Mouse (Mus musculus): ENCODE results near the gene Prickle4. TPM values are rescaled to one million over a fixed set of nuclear protein-coding genes. Genes with fewer than 3 reads are reported as not detected.
A peak's percentile ranks its signal among the peaks of the same experiment; 100 is the strongest.

Prickle4 gene
- total and polyA plus RNA-seq, 3 experiments = 3.4 TPM; not detected in 2

- peaks cover 37% of the 10 kb centered on the region for H3K27me3 ChIP-seq (ENCODE audit: insufficient read depth, low read length)
- H3K4me1 ChIP-seq (ENCODE audit: insufficient read depth, low read depth, low read length) = 0 out of 2 replicates have a peak, but pooled peaks cover 6% of the 10 kb centered on the region
- H3K9me3 ChIP-seq (replicated peaks) = no peaks in the 10 kb centered on the region
- H3K36me3 ChIP-seq (replicated peaks) = peaks cover 10% of the 10 kb centered on the region
- ATAC-seq (ENCODE audit: extremely low read depth, insufficient number of reproducible peaks, low FRiP score, poor library complexity, severe bottlenecking) (no peak), DNase-seq (ENCODE audit: low spot score) (no peak)
- TF ChIP-seq GATA2 (IDR thresholded peaks at IDR 0.05; ENCODE audit: borderline replicate concordance, low read depth, low read length) = no peak
- no peak for TF ChIP-seq POLR2AphosphoS5 (IDR thresholded peaks at IDR 0.05; ENCODE audit: insufficient replicate concordance, low read depth, low read length)
- TF ChIP-seq CTCF (IDR thresholded peaks at IDR 0.05; ENCODE audit: low read depth, low read length) = no peak
- TF ChIP-seq TAL1 (conservative IDR thresholded peaks at IDR 0.05; ENCODE audit: low read depth, low read length) = no peak
- no peak for TF ChIP-seq GATA1 (IDR thresholded peaks at IDR 0.05; ENCODE audit: borderline replicate concordance, low read length)
- no peak overlapping the region for H3K4me3 ChIP-seq (ENCODE audit: low read depth, low read length)
Observed at GRCm38 (mm10) chr17:47701793-47702192, 7.3 kb upstream of the Prickle4 start.

- Histone ChIP-seq H3K4me1 (ENCODE audit: insufficient read depth, low read depth, low read length) (peaks cover 17% of the 10 kb centered on the region), H3K4me3 (ENCODE audit: low read depth, low read length) (no peak overlapping the region), H3K27me3 (ENCODE audit: insufficient read depth, low read length) (peaks cover 42% of the 10 kb centered on the region), H3K9me3 (replicated peaks) (no peaks in the 10 kb centered on the region), H3K36me3 (replicated peaks) (peaks cover 10% of the 10 kb centered on the region)
- no peak for ATAC-seq (ENCODE audit: extremely low read depth, insufficient number of reproducible peaks, low FRiP score, poor library complexity, severe bottlenecking)
- TF ChIP-seq CTCF (IDR thresholded peaks at IDR 0.05; ENCODE audit: low read depth, low read length) = no peak
- no peak for TF ChIP-seq GATA2 (IDR thresholded peaks at IDR 0.05; ENCODE audit: borderline replicate concordance, low read depth, low read length)
- no peak for TF ChIP-seq TAL1 (conservative IDR thresholded peaks at IDR 0.05; ENCODE audit: low read depth, low read length)
- TF ChIP-seq GATA1 (IDR thresholded peaks at IDR 0.05; ENCODE audit: borderline replicate concordance, low read length) = no peak
- TF ChIP-seq POLR2AphosphoS5 (IDR thresholded peaks at IDR 0.05; ENCODE audit: insufficient replicate concordance, low read depth, low read length) = no peak
- no peak for DNase-seq (ENCODE audit: low spot score)
Observed at GRCm38 (mm10) chr17:47699055-47699454, 4.5 kb upstream of the Prickle4 start.

GRCm38 (mm10) chr17:47698156-47698555 lies 3.6 kb upstream of the Prickle4 start:
- ATAC-seq (ENCODE audit: extremely low read depth, insufficient number of reproducible peaks, low FRiP score, poor library complexity, severe bottlenecking) (no peak), DNase-seq (ENCODE audit: low spot score) (no peak)
- TF ChIP-seq GATA2 (IDR thresholded peaks at IDR 0.05; ENCODE audit: borderline replicate concordance, low read depth, low read length) (no peak), GATA1 (IDR thresholded peaks at IDR 0.05; ENCODE audit: borderline replicate concordance, low read length) (no peak), POLR2AphosphoS5 (IDR thresholded peaks at IDR 0.05; ENCODE audit: insufficient replicate concordance, low read depth, low read length) (no peak), CTCF (IDR thresholded peaks at IDR 0.05; ENCODE audit: low read depth, low read length) (no peak)
- Histone ChIP-seq H3K9me3 (replicated peaks) (no peaks in the 10 kb centered on the region), H3K4me1 (ENCODE audit: insufficient read depth, low read depth, low read length) (peaks cover 23% of the 10 kb centered on the region), H3K4me3 (ENCODE audit: low read depth, low read length) (no peak overlapping the region), H3K36me3 (replicated peaks) (peaks cover 16% of the 10 kb centered on the region), H3K27me3 (ENCODE audit: insufficient read depth, low read length) (peaks cover 40% of the 10 kb centered on the region)

- Histone ChIP-seq H3K4me3 (ENCODE audit: low read depth, low read length) (peak overlapping the region; percentile 75), H3K27me3 (ENCODE audit: insufficient read depth, low read length) (peaks cover 38% of the 10 kb centered on the region), H3K9me3 (replicated peaks) (no peaks in the 10 kb centered on the region), H3K36me3 (replicated peaks) (peaks cover 26% of the 10 kb centered on the region), H3K4me1 (ENCODE audit: insufficient read depth, low read depth, low read length) (peaks cover 30% of the 10 kb centered on the region)
- DNase-seq (ENCODE audit: low spot score) = peak; percentile 36
- no peak for ATAC-seq (ENCODE audit: extremely low read depth, insufficient number of reproducible peaks, low FRiP score, poor library complexity, severe bottlenecking)
- no peak for TF ChIP-seq GATA1 (IDR thresholded peaks at IDR 0.05; ENCODE audit: borderline replicate concordance, low read length)
- no peak for TF ChIP-seq TAL1 (conservative IDR thresholded peaks at IDR 0.05; ENCODE audit: low read depth, low read length)
- TF ChIP-seq GATA2 (IDR thresholded peaks at IDR 0.05; ENCODE audit: borderline replicate concordance, low read depth, low read length) = no peak
- TF ChIP-seq POLR2AphosphoS5 (IDR thresholded peaks at IDR 0.05; ENCODE audit: insufficient replicate concordance, low read depth, low read length) = no peak
- TF ChIP-seq CTCF (IDR thresholded peaks at IDR 0.05; ENCODE audit: low read depth, low read length) = no peak
Observed at GRCm38 (mm10) chr17:47695337-47695710, 788 bp upstream of the Prickle4 start.

GRCm38 (mm10) chr17:47694442-47694502 lies 264 bp downstream of the Prickle4 start, which contains the start of gene Gm21981:
Gene Gm21981, minus strand, starts transcription at chr17:47694455.
- peak within 1 kb of the TSS; percentile 75 for H3K4me3 ChIP-seq (ENCODE audit: low read depth, low read length)
- H3K9me3 ChIP-seq (replicated peaks) = no peaks in the 10 kb centered on the region
- H3K36me3 ChIP-seq (replicated peaks) = peaks cover 28% of the 10 kb centered on the region
- ATAC-seq (ENCODE audit: extremely low read depth, insufficient number of reproducible peaks, low FRiP score, poor library complexity, severe bottlenecking) (no peak), DNase-seq (ENCODE audit: low spot score) (no peak)
- peaks cover 37% of the 10 kb centered on the region for H3K4me1 ChIP-seq (ENCODE audit: insufficient read depth, low read depth, low read length)
- TF ChIP-seq CTCF (IDR thresholded peaks at IDR 0.05; ENCODE audit: low read depth, low read length) = no peak
- no peak for TF ChIP-seq TAL1 (conservative IDR thresholded peaks at IDR 0.05; ENCODE audit: low read depth, low read length)
- TF ChIP-seq GATA2 (IDR thresholded peaks at IDR 0.05; ENCODE audit: borderline replicate concordance, low read depth, low read length) = no peak
- TF ChIP-seq POLR2AphosphoS5 (IDR thresholded peaks at IDR 0.05; ENCODE audit: insufficient replicate concordance, low read depth, low read length) = no peak
- no peak for TF ChIP-seq GATA1 (IDR thresholded peaks at IDR 0.05; ENCODE audit: borderline replicate concordance, low read length)
- H3K27me3 ChIP-seq (ENCODE audit: insufficient read depth, low read length) = peaks cover 31% of the 10 kb centered on the region

GRCm38 (mm10) chr17:47693671-47694441 lies 680 bp downstream of the Prickle4 start:
- peaks cover 30% of the 10 kb centered on the region for H3K27me3 ChIP-seq (ENCODE audit: insufficient read depth, low read length)

More at GRCm38 (mm10) chr17:47693671-47694441, 680 bp downstream of the Prickle4 start:
- TF ChIP-seq GATA2 (IDR thresholded peaks at IDR 0.05; ENCODE audit: borderline replicate concordance, low read depth, low read length) (no peak), POLR2AphosphoS5 (IDR thresholded peaks at IDR 0.05; ENCODE audit: insufficient replicate concordance, low read depth, low read length) (no peak), CTCF (IDR thresholded peaks at IDR 0.05; ENCODE audit: low read depth, low read length) (no peak), TAL1 (conservative IDR thresholded peaks at IDR 0.05; ENCODE audit: low read depth, low read length) (no peak), GATA1 (IDR thresholded peaks at IDR 0.05; ENCODE audit: borderline replicate concordance, low read length) (no peak)
- DNase-seq (ENCODE audit: low spot score) = no peak
- H3K4me1 ChIP-seq (ENCODE audit: insufficient read depth, low read depth, low read length) = peaks cover 42% of the 10 kb centered on the region
- H3K4me3 ChIP-seq (ENCODE audit: low read depth, low read length) = peak overlapping the region; percentile 75; the same call in 1 of the 2 replicates
- ATAC-seq (ENCODE audit: extremely low read depth, insufficient number of reproducible peaks, low FRiP score, poor library complexity, severe bottlenecking) = no peak
- H3K9me3 ChIP-seq (replicated peaks) = no peaks in the 10 kb centered on the region
- H3K36me3 ChIP-seq (replicated peaks) = peaks cover 28% of the 10 kb centered on the region

Data from G1E (cell line).